Mouse (Mus musculus): Measurements from ENCODE around the gene Morc3.

DNA sequence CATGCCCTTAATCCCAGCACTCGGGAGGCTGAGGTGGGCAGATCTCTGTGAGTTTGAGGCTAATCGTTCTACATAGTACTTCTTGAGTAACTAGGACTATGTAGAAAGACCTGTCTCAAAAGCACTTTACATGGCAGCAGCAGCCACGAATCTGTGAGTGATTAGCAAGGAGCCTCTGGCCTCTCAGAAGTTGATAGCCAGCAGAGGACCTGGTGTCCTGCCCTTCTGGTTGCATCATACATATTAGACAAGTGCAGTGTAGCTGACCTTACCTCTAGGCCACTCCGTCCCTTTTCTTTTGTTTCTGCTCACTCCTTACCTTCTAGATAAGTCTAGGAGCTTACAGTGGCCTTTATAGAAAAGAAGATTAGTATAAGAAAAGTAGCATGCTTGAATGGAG, 28.0 kb downstream of the Morc3 start:
- no peak for TF ChIP-seq CTCF (IDR thresholded peaks at IDR 0.05; ENCODE audit: low read depth)
- TF ChIP-seq EP300 (IDR thresholded peaks at IDR 0.05; ENCODE audit: low read depth) = no peak
